Mouse (Mus musculus) heart, embryonic 15.5 days (tissue): ENCODE results near the gene Jmjd7. TPM values are rescaled to one million over a fixed set of nuclear protein-coding genes. Genes with fewer than 3 reads are reported as not detected.

Source experiments
- ATAC-seq: fragments of 200-750 bp; cut with Nextera tagmentation; replicated peaks from 2 replicates; pipeline ENCODE4 v1.8.0; 2017; ENCODE audit warnings: low read depth, moderate TSS enrichment; ENCODE audit not compliant: insufficient number of reproducible peaks, insufficient read depth, low FRiP score
- H3K27ac ChIP-seq: fragments of 300-500 bp; sonication (generic); 2 replicates; pipeline ENCODE4 v1.5.1; 2015; ENCODE audit warnings: mild to moderate bottlenecking, inconsistent platforms
- H3K27me3 ChIP-seq: fragments of 300-500 bp; sonication (generic); 2 replicates; pipeline ENCODE4 v1.6.1; 2015; ENCODE audit warnings: inconsistent platforms
- H3K36me3 ChIP-seq: fragments of 300-500 bp; sonication (generic); 2 replicates; pipeline ENCODE4 v1.6.1; 2015; ENCODE audit warnings: mild to moderate bottlenecking, inconsistent platforms
- H3K4me1 ChIP-seq: fragments of 300-500 bp; sonication (generic); replicated peaks from 2 replicates; pipeline ENCODE4 v1.6.1; 2015; ENCODE audit warnings: inconsistent platforms
- H3K4me2 ChIP-seq: fragments of 300-500 bp; sonication (generic); 2 replicates; pipeline ENCODE4 v1.6.1; 2015; ENCODE audit warnings: inconsistent platforms, mild to moderate bottlenecking, moderate library complexity
- H3K4me3 ChIP-seq: fragments of 300-500 bp; sonication (generic); 2 replicates; pipeline ENCODE4 v1.5.1; 2015; ENCODE audit warnings: mild to moderate bottlenecking, inconsistent platforms
- H3K9ac ChIP-seq: fragments of 300-500 bp; sonication (generic); 2 replicates; pipeline ENCODE4 v1.6.1; 2015; ENCODE audit warnings: mild to moderate bottlenecking, inconsistent platforms
- H3K9me3 ChIP-seq: fragments of 300-500 bp; sonication (generic); replicated peaks from 2 replicates; pipeline ENCODE4 v1.6.1; 2016; ENCODE audit warnings: inconsistent platforms
- WGBS: fragments of 180-500 bp; shearing (Covaris S2); methylation state at CpG from one replicate; pipeline ENCODE4 v1.1.7; 2015; ENCODE audit warnings: mixed read lengths; 5-methylcytosine and 5-hydroxymethylcytosine counted together
- polyA plus RNA-seq: library from polyadenylated mRNA; unstranded; fragments of >200 nt; fragmentation: Nextera tagmentation; extraction: Ambion mirVana; gene quantifications from 2 replicates; pipeline ENCODE4 v1.2.1, GENCODE M21; 2015

Gene Jmjd7
- polyA plus RNA-seq, 1 experiment from 2014 or later: 12.3 TPM

DNA sequence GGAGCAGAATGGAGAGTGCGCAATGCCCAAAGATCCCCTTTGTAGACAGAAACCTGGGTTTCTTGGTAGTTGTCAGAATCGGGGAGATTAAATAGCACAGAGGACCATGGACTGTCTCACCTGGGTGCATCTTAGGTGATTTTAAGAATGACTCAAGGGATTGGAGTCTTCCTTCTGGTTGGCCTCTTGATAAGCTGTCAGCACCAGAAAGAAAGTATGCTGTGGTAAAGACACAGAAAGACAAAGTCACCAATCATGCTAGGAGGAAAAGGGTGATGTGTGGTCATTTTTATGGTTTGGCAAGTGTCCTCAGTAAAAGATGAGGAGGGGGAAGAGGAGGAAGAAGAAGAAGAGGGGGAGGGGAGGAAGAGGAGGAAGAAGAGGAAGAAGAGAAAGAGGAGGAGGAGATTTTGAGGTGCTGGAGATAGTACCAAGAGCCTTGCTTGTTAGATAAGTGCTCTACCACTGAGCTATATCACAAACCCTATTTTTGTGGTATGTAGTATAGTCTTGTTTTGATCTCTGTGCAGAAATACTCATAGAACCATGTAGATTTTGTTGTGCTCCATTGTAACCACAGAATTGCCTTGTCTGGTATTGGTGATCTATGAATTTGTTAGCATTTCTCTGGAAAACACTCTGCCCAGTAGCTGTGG is 13.3 kb upstream of the Jmjd7 start:
- Histone ChIP-seq H3K9ac (no peak overlapping the region), H3K36me3 (peaks cover 17% of the 10 kb centered on the region), H3K4me2 (no peak overlapping the region), H3K27me3 (no peaks in the 10 kb centered on the region), H3K27ac (no peak overlapping the region), H3K4me3 (no peak overlapping the region), H3K4me1 (peaks cover 3% of the 10 kb centered on the region; the same call in 1 of the 2 replicates), H3K9me3 (no peaks in the 10 kb centered on the region)
- 95% methylated on average over 2 of the region's 2 CpGs for WGBS
- no peak for ATAC-seq

GRCm38 (mm10) chr2:120015882-120016281 is 11.4 kb upstream of the Jmjd7 start:
- Histone ChIP-seq H3K4me2 (no peak overlapping the region), H3K4me1 (peaks cover 3% of the 10 kb centered on the region; the same call in 1 of the 2 replicates), H3K27me3 (no peaks in the 10 kb centered on the region), H3K9ac (0 out of 2 replicates have a peak overlapping the region, but pooled peaks have one; percentile 3), H3K9me3 (no peaks in the 10 kb centered on the region), H3K4me3 (no peak overlapping the region), H3K36me3 (peaks cover 28% of the 10 kb centered on the region), H3K27ac (no peak overlapping the region)
- WGBS: 77% methylated on average over 4 of the region's 4 CpGs
- no peak for ATAC-seq

DNA sequence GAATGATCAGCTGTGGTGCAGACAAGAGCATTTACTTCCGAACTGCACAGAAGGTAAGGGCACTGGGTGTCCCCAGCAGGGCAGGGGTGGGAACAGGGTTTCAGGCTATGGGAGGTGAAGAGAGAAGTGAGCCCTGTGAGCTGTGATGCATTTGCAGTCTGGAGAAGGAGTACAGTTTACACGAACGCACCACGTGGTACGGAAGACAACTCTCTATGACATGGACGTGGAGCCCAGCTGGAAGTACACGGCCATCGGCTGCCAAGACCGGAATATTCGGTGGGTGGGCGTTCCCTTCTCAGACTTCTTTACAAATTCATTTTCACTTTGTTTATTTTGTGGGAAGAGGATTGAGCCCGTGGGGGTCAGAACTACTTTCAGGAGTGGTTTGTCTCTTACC is 9.7 kb upstream of the Jmjd7 start:
- ATAC-seq: no peak
- Histone ChIP-seq H3K4me3 (no peak overlapping the region), H3K4me1 (peaks cover 3% of the 10 kb centered on the region; the same call in 1 of the 2 replicates), H3K27ac (no peak overlapping the region), H3K9ac (no peak overlapping the region), H3K27me3 (no peaks in the 10 kb centered on the region), H3K9me3 (no peaks in the 10 kb centered on the region), H3K36me3 (peaks cover 42% of the 10 kb centered on the region), H3K4me2 (no peak overlapping the region)
- 82% methylated on average over 12 of the region's 12 CpGs for WGBS

GRCm38 (mm10) chr2:120024337-120024736 is 2.9 kb upstream of the Jmjd7 start:
- no peak overlapping the region for H3K9ac ChIP-seq
- H3K4me1 ChIP-seq: peaks cover 32% of the 10 kb centered on the region
- peak; percentile 65; the same call in 1 of the 2 replicates for ATAC-seq
- WGBS: 46% methylated on average over 5 of the region's 5 CpGs
- no peak overlapping the region for H3K4me2 ChIP-seq
- no peaks in the 10 kb centered on the region for H3K9me3 ChIP-seq
- no peaks in the 10 kb centered on the region for H3K27me3 ChIP-seq
- H3K27ac ChIP-seq: peak overlapping the region; percentile 88
- H3K4me3 ChIP-seq: no peak overlapping the region
- peaks cover 28% of the 10 kb centered on the region for H3K36me3 ChIP-seq

GRCm38 (mm10) chr2:120027950-120028331 is 658 bp downstream of the Jmjd7 start:
- no peak for ATAC-seq
- H3K4me3 ChIP-seq: peak overlapping the region; percentile 86
- H3K4me2 ChIP-seq: peak overlapping the region; percentile 84
- H3K9ac ChIP-seq: peak overlapping the region; percentile 93
- no peaks in the 10 kb centered on the region for H3K9me3 ChIP-seq
- 46% methylated on average over 3 of the region's 3 CpGs for WGBS
- H3K27ac ChIP-seq: peak overlapping the region; percentile 91
- peaks cover 15% of the 10 kb centered on the region; the same call in 1 of the 2 replicates for H3K36me3 ChIP-seq
- H3K4me1 ChIP-seq: peaks cover 32% of the 10 kb centered on the region
- no peaks in the 10 kb centered on the region for H3K27me3 ChIP-seq

GRCm38 (mm10) chr2:120030380-120030779 is 3.1 kb downstream of the Jmjd7 start:
- Histone ChIP-seq H3K9ac (no peak overlapping the region), H3K27me3 (no peaks in the 10 kb centered on the region), H3K4me2 (no peak overlapping the region), H3K27ac (no peak overlapping the region), H3K4me3 (no peak overlapping the region), H3K36me3 (peaks cover 16% of the 10 kb centered on the region; the same call in 1 of the 2 replicates), H3K4me1 (peaks cover 22% of the 10 kb centered on the region), H3K9me3 (no peaks in the 10 kb centered on the region)
- 75% methylated on average over 8 of the region's 8 CpGs for WGBS
- ATAC-seq: no peak

DNA sequence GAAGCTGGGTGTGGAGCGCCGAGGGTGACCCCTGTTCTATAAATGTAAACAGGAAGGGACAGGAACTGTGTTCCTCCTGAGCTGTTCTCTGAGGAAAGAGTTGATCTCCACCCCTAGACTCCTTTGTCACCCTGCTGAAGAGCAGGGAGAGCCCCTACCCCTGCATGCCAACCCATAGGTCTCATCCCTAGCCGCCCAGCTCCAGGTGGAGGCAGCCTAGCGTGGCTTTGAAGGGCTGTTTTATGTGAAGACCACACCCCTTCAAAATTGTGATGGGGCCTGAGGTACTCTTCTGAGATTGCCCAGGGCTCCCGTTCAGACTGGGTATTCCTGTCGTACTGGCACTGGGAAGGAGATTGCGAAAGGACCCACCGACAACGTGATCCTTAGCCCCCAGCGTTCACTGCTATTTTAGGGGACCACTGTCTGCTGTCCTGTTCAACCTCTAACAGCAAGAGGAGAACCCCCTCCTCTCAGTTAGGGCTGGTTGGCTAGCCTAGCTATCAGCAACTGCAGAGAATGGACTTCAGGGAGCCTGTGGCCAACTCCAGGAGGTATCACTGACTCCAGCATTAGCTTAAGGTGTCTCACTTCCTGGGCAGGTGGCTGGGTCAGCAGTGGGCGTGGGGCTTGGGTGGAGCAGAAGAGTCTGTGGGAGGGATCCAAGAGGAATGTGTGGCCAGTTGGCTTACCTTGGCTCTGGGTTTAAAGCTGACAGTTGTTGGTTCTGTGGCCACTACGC is 5.6 kb downstream of the Jmjd7 start, which contains the start of gene Pla2g4b:
Gene Pla2g4b (plus strand): TSS at position 692 of the 742 bp plus-strand sequence.
- H3K36me3 ChIP-seq: peaks cover 28% of the 10 kb centered on the region; the same call in 1 of the 2 replicates
- H3K4me1 ChIP-seq: peaks cover 10% of the 10 kb centered on the region
- no peak within 1 kb of the TSS for H3K27ac ChIP-seq
- H3K4me3 ChIP-seq: no peak within 1 kb of the TSS
- H3K4me2 ChIP-seq: no peak within 1 kb of the TSS
- H3K9ac ChIP-seq: no peak within 1 kb of the TSS
- 85% methylated on average over 12 of the region's 12 CpGs for WGBS
- H3K9me3 ChIP-seq: no peaks in the 10 kb centered on the region
- no peaks in the 10 kb centered on the region for H3K27me3 ChIP-seq
- no peak for ATAC-seq

DNA sequence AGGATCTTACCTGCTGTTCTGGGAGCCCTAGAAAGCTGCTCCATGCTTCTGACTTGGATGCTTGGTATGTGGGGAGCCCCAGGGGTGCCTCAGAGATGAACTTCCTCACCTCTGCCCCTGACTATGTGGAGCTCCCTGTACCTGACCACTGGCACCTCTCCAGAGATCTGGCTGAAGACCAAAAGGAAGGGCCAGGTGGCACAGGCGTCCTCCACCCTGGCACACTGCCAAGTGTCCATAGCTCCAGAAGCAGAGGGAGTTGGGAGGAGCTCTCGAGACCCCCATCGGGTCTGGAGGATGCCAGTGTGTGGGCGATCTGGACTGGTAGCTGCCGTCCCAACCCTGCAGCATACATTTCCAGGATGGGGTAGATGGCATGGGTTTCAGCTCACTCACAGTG is 6.4 kb downstream of the Jmjd7 start:
- no peak overlapping the region for H3K4me2 ChIP-seq
- H3K36me3 ChIP-seq: peaks cover 36% of the 10 kb centered on the region; the same call in 1 of the 2 replicates
- H3K9me3 ChIP-seq: no peaks in the 10 kb centered on the region
- 61% methylated on average over 5 of the region's 5 CpGs for WGBS
- H3K27ac ChIP-seq: no peak overlapping the region
- H3K4me3 ChIP-seq: no peak overlapping the region
- no peaks in the 10 kb centered on the region for H3K27me3 ChIP-seq
- ATAC-seq: no peak
- peaks cover 2% of the 10 kb centered on the region; the same call in 1 of the 2 replicates for H3K4me1 ChIP-seq
- H3K9ac ChIP-seq: no peak overlapping the region

GRCm38 (mm10) chr2:120037744-120038143 is 10.5 kb downstream of the Jmjd7 start:
- H3K27ac ChIP-seq: no peak overlapping the region
- no peaks in the 10 kb centered on the region for H3K27me3 ChIP-seq
- H3K4me3 ChIP-seq: no peak overlapping the region
- H3K36me3 ChIP-seq: peaks cover 62% of the 10 kb centered on the region
- H3K4me1 ChIP-seq: 0 out of 2 replicates have a peak, but pooled peaks cover 2% of the 10 kb centered on the region
- no peak for ATAC-seq
- 85% methylated on average over 9 of the region's 9 CpGs for WGBS
- no peak overlapping the region for H3K9ac ChIP-seq
- H3K9me3 ChIP-seq: no peaks in the 10 kb centered on the region
- H3K4me2 ChIP-seq: no peak overlapping the region

DNA sequence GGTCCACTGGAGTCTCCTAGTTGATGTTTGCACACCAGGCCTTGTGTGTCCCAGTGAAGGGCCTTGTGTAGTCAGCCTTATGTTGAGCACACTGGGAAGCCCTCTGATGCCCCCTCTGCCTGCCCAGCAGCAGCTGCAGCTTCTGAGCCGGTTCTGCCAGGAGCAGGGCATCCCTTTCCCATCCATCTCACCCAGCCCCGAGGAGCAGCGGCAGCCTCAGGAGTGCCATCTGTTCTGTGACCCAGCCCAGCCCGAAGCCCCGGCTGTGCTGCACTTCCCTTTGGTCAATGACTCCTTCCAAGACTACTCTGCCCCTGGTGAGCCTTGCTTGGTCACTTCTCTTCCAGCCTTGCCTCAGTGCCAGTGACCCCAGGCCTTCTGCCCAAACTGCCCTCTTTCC is 13.7 kb downstream of the Jmjd7 start:
- peaks cover 13% of the 10 kb centered on the region for H3K4me1 ChIP-seq
- 93% methylated on average over 5 of the region's 5 CpGs for WGBS
- no peak overlapping the region for H3K9ac ChIP-seq
- ATAC-seq: no peak
- H3K27ac ChIP-seq: no peak overlapping the region
- H3K36me3 ChIP-seq: peaks cover 57% of the 10 kb centered on the region
- no peaks in the 10 kb centered on the region for H3K27me3 ChIP-seq
- H3K4me2 ChIP-seq: no peak overlapping the region
- no peaks in the 10 kb centered on the region for H3K9me3 ChIP-seq
- H3K4me3 ChIP-seq: no peak overlapping the region

DNA sequence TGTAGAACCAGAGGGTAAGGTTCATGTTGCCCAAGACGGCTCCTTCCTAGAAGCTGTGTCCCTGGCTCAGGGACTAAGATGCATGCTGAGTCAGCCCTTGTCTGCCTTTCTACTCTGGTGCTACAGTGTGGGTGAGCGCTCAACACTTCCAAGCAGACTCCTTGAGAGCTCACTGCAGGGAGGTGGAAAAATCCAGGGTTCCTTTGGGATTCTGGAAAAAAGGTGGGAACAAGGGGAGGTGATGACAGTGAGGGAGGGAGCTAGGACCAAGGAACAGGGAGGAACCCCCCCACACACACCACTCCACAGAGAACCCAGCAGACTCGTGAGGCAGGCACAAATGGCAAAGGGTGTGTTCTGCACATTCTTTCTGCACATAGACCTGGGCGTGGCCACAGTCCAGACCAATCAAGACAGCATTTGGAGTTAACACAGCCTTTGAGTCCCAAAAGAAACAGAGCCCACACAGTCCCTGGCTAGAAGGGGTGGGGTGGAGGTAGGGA is 16.9 kb downstream of the Jmjd7 start:
- no peak overlapping the region for H3K27ac ChIP-seq
- H3K4me3 ChIP-seq: no peak overlapping the region
- no peaks in the 10 kb centered on the region for H3K9me3 ChIP-seq
- H3K36me3 ChIP-seq: peaks cover 33% of the 10 kb centered on the region
- no peak for ATAC-seq
- H3K4me1 ChIP-seq: peaks cover 13% of the 10 kb centered on the region
- WGBS: 47% methylated on average over 4 of the region's 4 CpGs
- H3K9ac ChIP-seq: no peak overlapping the region
- no peaks in the 10 kb centered on the region; the same call in 1 of the 2 replicates for H3K27me3 ChIP-seq
- no peak overlapping the region for H3K4me2 ChIP-seq
